Mouse (Mus musculus): Measurements from ENCODE around the gene Nrbp1.

Gene Nrbp1

GRCm38 (mm10) chr5:31257616-31258015, 17.0 kb downstream of the Nrbp1 start:
- no peak for DNase-seq (ENCODE audit: low spot score in 2 of 2)

- DNase-seq (ENCODE audit: low spot score in 2 of 2) = no peak
These were observed 25.4 kb downstream of the Nrbp1 start for GRCm38 (mm10) chr5:31266101-31266500.

GRCm38 (mm10) chr5:31267686-31268085, 27.0 kb downstream of the Nrbp1 start:
- no peak for DNase-seq (ENCODE audit: low spot score in 2 of 2)

- no peak for DNase-seq (ENCODE audit: low spot score in 2 of 2)
These were observed 32.4 kb downstream of the Nrbp1 start for GRCm38 (mm10) chr5:31273018-31273417.

GRCm38 (mm10) chr5:31279245-31279988, 38.8 kb downstream of the Nrbp1 start:
- DNase-seq (ENCODE audit: low spot score in 2 of 2) = no peak

GRCm38 (mm10) chr5:31288225-31288624, 47.6 kb downstream of the Nrbp1 start:
- no peak for DNase-seq (ENCODE audit: low spot score in 2 of 2)

- no peak for DNase-seq (ENCODE audit: low spot score in 2 of 2)
These were observed 48.0 kb downstream of the Nrbp1 start for GRCm38 (mm10) chr5:31288655-31289054.

- DNase-seq (ENCODE audit: low spot score in 2 of 2) = no peak
These were observed 49.1 kb downstream of the Nrbp1 start for GRCm38 (mm10) chr5:31289626-31290230.

GRCm38 (mm10) chr5:31290521-31291360, 50.1 kb downstream of the Nrbp1 start, which contains the start of gene Ift172:
Gene Ift172, minus strand, starts transcription at chr5:31291116.
- peak; percentile 89 to 94 for DNase-seq (ENCODE audit: low spot score in 2 of 2)

GRCm38 (mm10) chr5:31291361-31291688, 50.7 kb downstream of the Nrbp1 start:
- DNase-seq (ENCODE audit: low spot score in 2 of 2) = no peak

GRCm38 (mm10) chr5:31294964-31295605, 54.4 kb downstream of the Nrbp1 start:
- DNase-seq (ENCODE audit: low spot score in 2 of 2) = no peak

- DNase-seq (ENCODE audit: low spot score in 2 of 2) = peak; percentile 34 to 64
These were observed 55.0 kb downstream of the Nrbp1 start, which contains the start of gene Fndc4 for GRCm38 (mm10) chr5:31295606-31296141. Gene Fndc4, minus strand, starts transcription at chr5:31296080.

GRCm38 (mm10) chr5:31297047-31297757, 56.5 kb downstream of the Nrbp1 start, which contains the start of gene Gckr:
Gene Gckr, plus strand, starts transcription at chr5:31297443.
- no peak for DNase-seq (ENCODE audit: low spot score in 2 of 2)

GRCm38 (mm10) chr5:31297981-31298380, 57.3 kb downstream of the Nrbp1 start:
- DNase-seq (ENCODE audit: low spot score in 2 of 2) = no peak

GRCm38 (mm10) chr5:31298486-31298885, 57.8 kb downstream of the Nrbp1 start:
- DNase-seq (ENCODE audit: low spot score in 2 of 2) = no peak
